In genomic region chr2:75792377-75793203, GRCm38 (mm10) we compare ENCODE assay signal across 8 mouse cellular contexts. TPM values are rescaled to one million over a fixed set of nuclear protein-coding genes. Genes with fewer than 3 reads are reported as not detected.
DNase-seq lines count a peak whose midpoint lies in the region; ATAC-seq and TF ChIP-seq lines count a peak whose summit lies in the region.

No protein-coding gene starts in this region.

- no peaks in the 10 kb centered on the region for H3K9me3 ChIP-seq in intestine, embryonic 15.5 days
- H3K9me3 ChIP-seq in intestine, postnatal 0 days (ENCODE audit: control insufficient read depth): no peaks in the 10 kb centered on the region

- no peak overlapping the region for H3K9ac ChIP-seq in intestine, embryonic 15.5 days
- no peak overlapping the region for H3K9ac ChIP-seq in intestine, postnatal 0 days (ENCODE audit: low read depth, low read length)

- no peak overlapping the region for H3K4me3 ChIP-seq in intestine, embryonic 15.5 days (replicated peaks)
- H3K4me3 ChIP-seq in intestine, postnatal 0 days (ENCODE audit: low read depth, low read length): no peak overlapping the region

- no peaks in the 10 kb centered on the region for H3K27me3 ChIP-seq in intestine, embryonic 15.5 days (replicated peaks)
- no peaks in the 10 kb centered on the region for H3K27me3 ChIP-seq in intestine, postnatal 0 days (replicated peaks; ENCODE audit: control insufficient read depth, insufficient read depth, low read length)

- no peak overlapping the region for H3K27ac ChIP-seq in intestine, embryonic 15.5 days
- no peak overlapping the region for H3K27ac ChIP-seq in intestine, postnatal 0 days (ENCODE audit: low read depth, low read length)

- no peak for TF ChIP-seq CTCF in intestine, postnatal 0 days (IDR thresholded peaks at IDR 0.05; ENCODE audit: low read depth)

- 56% methylated on average over 12 of the region's 12 CpGs for WGBS in intestine, embryonic 15.5 days
- 68% methylated on average over 12 of the region's 12 CpGs for WGBS in intestine, postnatal 0 days

- no peaks in the 10 kb centered on the region for H3K36me3 ChIP-seq in intestine, embryonic 15.5 days
- H3K36me3 ChIP-seq in intestine, postnatal 0 days (ENCODE audit: control insufficient read depth, insufficient read depth): no peaks in the 10 kb centered on the region

- peak; percentile 47; the same call in 1 of the 2 replicates for ATAC-seq in intestine, embryonic 15.5 days
- ATAC-seq in intestine, postnatal 0 days: no peak

- H3K4me2 ChIP-seq in intestine, embryonic 15.5 days (replicated peaks): no peak overlapping the region
- no peak overlapping the region for H3K4me2 ChIP-seq in intestine, postnatal 0 days (replicated peaks; ENCODE audit: low read depth)

- no peaks in the 10 kb centered on the region for H3K4me1 ChIP-seq in intestine, embryonic 15.5 days (replicated peaks)
- no peaks in the 10 kb centered on the region for H3K4me1 ChIP-seq in intestine, postnatal 0 days (replicated peaks; ENCODE audit: control insufficient read depth, insufficient read depth, low read length)

- peak; percentile 46 to 57 for DNase-seq in adrenal gland, postnatal 36 days
- peak; percentile 72 for DNase-seq in kidney, adult 9 months
- peak; percentile 77 for DNase-seq in lung, postnatal 36 days
- DNase-seq in thymus, postnatal 36 days: peak; percentile 51 to 61
- no peak for DNase-seq in gastrocnemius, adult 18-20 months (ENCODE audit: low spot score)
- no peak for DNase-seq in right cerebral cortex, postnatal 36 days (ENCODE audit: low spot score in 2 of 2)

RNA-seq across cellular contexts. Expression of gene Agps, which starts 39.4 kb away (rescaled TPM):
- polyA plus RNA-seq in intestine, embryonic 15.5 days (2015; fragmentation: Nextera tagmentation; extraction: Ambion mirVana): 29.3 and 32.9 TPM in 2 replicates
- 6.5 and 8.6 TPM in 2 replicates for polyA plus RNA-seq in intestine, postnatal 0 days (2015; fragmentation: Nextera tagmentation; extraction: Ambion mirVana)
- 10 to 100 TPM; 41.1 to 44.8 TPM for total RNA-seq in adrenal gland, postnatal 36 days (2021)
- 10 to 100 TPM; 20.8 to 21.4 TPM for total RNA-seq in gastrocnemius, adult 18-20 months (2021)

Comparison
In these comparisons a context has a peak if more than half of its experiments do, and no peak if none do; other contexts are left out.
1. DNase-seq: peak in adrenal gland, postnatal 36 days (2 of 2), kidney, adult 9 months (single experiment), lung, postnatal 36 days (single experiment) and thymus, postnatal 36 days (2 of 2); none in gastrocnemius, adult 18-20 months (single experiment) and right cerebral cortex, postnatal 36 days (0 of 2).